27 mouse cellular contexts compared by ENCODE assay signal in the genomic region with DNA sequence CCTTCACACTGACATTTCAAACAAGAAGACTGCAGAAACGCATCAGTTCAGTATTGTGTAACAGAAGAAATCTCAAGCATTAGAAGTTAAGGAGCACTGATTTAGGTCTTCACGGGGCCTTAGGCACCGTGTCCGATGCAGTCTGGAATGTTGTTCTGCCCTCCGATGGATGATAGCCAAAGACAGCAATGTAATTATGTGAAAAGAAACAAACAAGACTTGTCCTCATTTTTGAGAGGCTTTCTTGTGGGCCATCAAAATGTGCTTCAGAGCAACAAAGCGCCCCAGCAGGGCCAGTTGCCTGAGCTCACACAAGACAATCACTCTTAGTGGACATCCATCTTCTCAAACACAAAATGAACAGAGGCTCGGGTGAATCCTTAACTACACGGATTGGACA.
DNase-seq lines count a peak whose midpoint lies in the region; ATAC-seq lines count a peak whose summit lies in the region.
"Had no signal": no experiment of that assay in that cellular context is flagged by ENCODE, and none has a peak within 500 bp of the region (broad histone marks: within the 10 kb centered on the region; RNA-seq: fewer than 3 reads in every experiment).

No protein-coding gene starts in this region.

- H3K27me3 ChIP-seq in embryonic facial prominence, embryonic 14.5 days (replicated peaks; ENCODE audit: control insufficient read depth, insufficient read depth, low read length), result no peaks in the 10 kb centered on the region
- no peaks in the 10 kb centered on the region for H3K27me3 ChIP-seq in embryonic facial prominence, embryonic 10.5 days (replicated peaks; ENCODE audit: low read depth, poor library complexity, severe bottlenecking)
- H3K27me3 ChIP-seq: CH12.LX; embryonic facial prominence, embryonic 12.5 days; forebrain, embryonic 15.5 days; hindbrain, embryonic 13.5 days; limb, embryonic 12.5 days; liver, embryonic 15.5 days had no signal

- 60% methylated on average over 8 of the region's 8 CpGs for WGBS in embryonic facial prominence, embryonic 14.5 days
- WGBS in embryonic facial prominence, embryonic 10.5 days, result 86% methylated on average over 8 of the region's 8 CpGs

- H3K4me2 ChIP-seq in embryonic facial prominence, embryonic 14.5 days (ENCODE audit: low read depth, low read length), result no peak overlapping the region
- H3K4me2 ChIP-seq: embryonic facial prominence, embryonic 12.5 days; forebrain, embryonic 15.5 days; heart, embryonic 11.5 days; hindbrain, embryonic 13.5 days; limb, embryonic 12.5 days; liver, embryonic 15.5 days had no signal

- H3K36me3 ChIP-seq in embryonic facial prominence, embryonic 14.5 days (ENCODE audit: control insufficient read depth, insufficient read depth, low read length), result no peaks in the 10 kb centered on the region
- H3K36me3 ChIP-seq in embryonic facial prominence, embryonic 10.5 days (replicated peaks), result no peaks in the 10 kb centered on the region
- H3K36me3 ChIP-seq: embryonic facial prominence, embryonic 12.5 days; forebrain, embryonic 10.5 days; forebrain, embryonic 15.5 days; hindbrain, embryonic 13.5 days; limb, embryonic 12.5 days; liver, embryonic 15.5 days had no signal

- 0 out of 2 replicates have a peak, but pooled peaks cover 6% of the 10 kb centered on the region for H3K4me1 ChIP-seq in embryonic facial prominence, embryonic 14.5 days (ENCODE audit: control insufficient read depth, insufficient read depth, low read length)
- H3K4me1 ChIP-seq in embryonic facial prominence, embryonic 10.5 days, result 0 out of 2 replicates have a peak, but pooled peaks cover 3% of the 10 kb centered on the region
- H3K4me1 ChIP-seq: embryonic facial prominence, embryonic 12.5 days; forebrain, embryonic 10.5 days; forebrain, embryonic 15.5 days; hindbrain, embryonic 13.5 days; limb, embryonic 12.5 days; liver, embryonic 15.5 days had no signal

- DNase-seq in cerebellum, adult 11-12 months, result peak; percentile 4
- DNase-seq in cerebellum, postnatal 4 days (ENCODE audit: low spot score in 2 of 2), result no peak
- peak; percentile 45 for DNase-seq in embryonic facial prominence, embryonic 14.5 days (ENCODE audit: low spot score)
- no peak for DNase-seq in embryonic facial prominence, embryonic 10.5 days (ENCODE audit: low spot score)
- DNase-seq in left cerebral cortex, postnatal 4 days, result peak; percentile 12
- no peak for DNase-seq in left cerebral cortex, adult 11 months (ENCODE audit: low spot score)
- DNase-seq in brain, adult 2 months (ENCODE audit: low read depth, low spot score), result peak; percentile 13
- DNase-seq: adrenal gland, postnatal 10 days; gastrocnemius, postnatal 36 days; heart, adult 18-20 months; heart, postnatal 36 days; kidney, postnatal 10 days; layer of hippocampus, adult 9-11 months; lung, postnatal 36 days; midbrain, embryonic 14.5 days; right cerebral cortex, adult 18-20 months; spleen, adult 18-20 months; thymus, postnatal 14 days had no signal

- no peak overlapping the region for H3K9ac ChIP-seq in embryonic facial prominence, embryonic 14.5 days (ENCODE audit: low read depth, low read length)
- H3K9ac ChIP-seq: embryonic facial prominence, embryonic 12.5 days; forebrain, embryonic 15.5 days; hindbrain, embryonic 13.5 days; limb, embryonic 12.5 days; liver, embryonic 15.5 days had no signal

- no peaks in the 10 kb centered on the region for H3K9me3 ChIP-seq in embryonic facial prominence, embryonic 14.5 days (ENCODE audit: control insufficient read depth, low read length)
- H3K9me3 ChIP-seq in embryonic facial prominence, embryonic 10.5 days, result no peaks in the 10 kb centered on the region
- H3K9me3 ChIP-seq: embryonic facial prominence, embryonic 12.5 days; forebrain, embryonic 10.5 days; forebrain, embryonic 15.5 days; hindbrain, embryonic 13.5 days; limb, embryonic 12.5 days; liver, embryonic 15.5 days had no signal

- intact Hi-C loops in left cerebral cortex, postnatal 4 days (cut with DNase I), result no loop called here

- no peak overlapping the region for H3K27ac ChIP-seq in embryonic facial prominence, embryonic 14.5 days (replicated peaks; ENCODE audit: low read depth, low read length)
- H3K27ac ChIP-seq in embryonic facial prominence, embryonic 10.5 days (replicated peaks), result no peak overlapping the region
- H3K27ac ChIP-seq: embryonic facial prominence, embryonic 12.5 days; forebrain, embryonic 10.5 days; forebrain, embryonic 15.5 days; hindbrain, embryonic 13.5 days; limb, embryonic 12.5 days; liver, embryonic 15.5 days had no signal

- no peak for ATAC-seq in embryonic facial prominence, embryonic 14.5 days (ENCODE audit: low read depth)
- ATAC-seq: forebrain, embryonic 15.5 days; intestine, postnatal 0 days had no signal

- H3K4me3 ChIP-seq in embryonic facial prominence, embryonic 14.5 days (ENCODE audit: low read depth, low read length), result no peak overlapping the region
- no peak overlapping the region for H3K4me3 ChIP-seq in embryonic facial prominence, embryonic 10.5 days
- H3K4me3 ChIP-seq: embryonic facial prominence, embryonic 12.5 days; forebrain, embryonic 10.5 days; forebrain, embryonic 15.5 days; hindbrain, embryonic 13.5 days; limb, embryonic 12.5 days; liver, embryonic 15.5 days had no signal

Comparison
In these comparisons a context has a peak if more than half of its experiments do, and no peak if none do; other contexts are left out.
1. DNase-seq: peak in cerebellum, adult 11-12 months (single experiment), embryonic facial prominence, embryonic 14.5 days (single experiment), left cerebral cortex, postnatal 4 days (single experiment) and brain, adult 2 months (single experiment); none in cerebellum, postnatal 4 days (0 of 2), embryonic facial prominence, embryonic 10.5 days (single experiment) and left cerebral cortex, adult 11 months (single experiment).